Mouse (Mus musculus) heart, embryonic 14.5 days (tissue): Measurements from ENCODE around the gene Cpox. TPM values are rescaled to one million over a fixed set of nuclear protein-coding genes. Genes with fewer than 3 reads are reported as not detected.

Experiments used
- ATAC-seq: fragments of 200-750 bp; cut with Nextera tagmentation; 2 replicates; pipeline ENCODE4 v1.8.0; 2017; ENCODE audit warnings: low read depth, moderate TSS enrichment; ENCODE audit not compliant: insufficient number of reproducible peaks, insufficient read depth, low FRiP score
- H3K27ac ChIP-seq, 2 experiments: fragments of 200-500 bp in 1 of 2; fragments of 300-500 bp in 1 of 2; sonication (generic) in 1 of 2; replicated peaks in 1 of 2; 2 replicates each; pipeline ENCODE4 v1.5.1; 2012 to 2014; ENCODE audit warnings: low read depth in 2 of 2, low read length in 2 of 2, control low read depth in 1 of 2, mild to moderate bottlenecking in 1 of 2, mixed read lengths in 1 of 2; ENCODE audit not compliant: control insufficient read depth in 1 of 2, insufficient read depth in 1 of 2
- H3K27me3 ChIP-seq: fragments of 300-500 bp; sonication (generic); 2 replicates; pipeline ENCODE4 v1.6.1; 2014; ENCODE audit warnings: mild to moderate bottlenecking, low read length, control low read depth; ENCODE audit not compliant: control insufficient read depth, insufficient read depth
- H3K36me3 ChIP-seq: fragments of 300-500 bp; sonication (generic); 2 replicates; pipeline ENCODE4 v1.6.1; 2014; ENCODE audit warnings: mild to moderate bottlenecking, control low read depth, low read length, mixed read lengths; ENCODE audit not compliant: control insufficient read depth, insufficient read depth
- H3K4me1 ChIP-seq, 2 experiments: fragments of 200-500 bp in 1 of 2; fragments of 300-500 bp in 1 of 2; sonication (generic) in 1 of 2; 2 replicates each; pipeline ENCODE4 v1.6.1; 2012 to 2014; ENCODE audit warnings: low read length in 2 of 2, control low read depth in 1 of 2, mixed read lengths in 1 of 2; ENCODE audit not compliant: control insufficient read depth in 2 of 2, insufficient read depth in 2 of 2
- H3K4me2 ChIP-seq: fragments of 300-500 bp; sonication (generic); 2 replicates; pipeline ENCODE4 v1.6.1; 2014; ENCODE audit warnings: mild to moderate bottlenecking, low read length
- H3K4me3 ChIP-seq, 2 experiments: fragments of 200-500 bp in 1 of 2; fragments of 300-500 bp in 1 of 2; sonication (generic) in 1 of 2; 2 replicates each; pipeline ENCODE4 v1.5.1; 2012 to 2014; ENCODE audit warnings: low read length in 2 of 2, mild to moderate bottlenecking in 2 of 2, control low read depth in 1 of 2, low read depth in 1 of 2, moderate library complexity in 1 of 2; ENCODE audit not compliant: control insufficient read depth in 1 of 2, insufficient read depth in 1 of 2
- H3K9ac ChIP-seq: fragments of 300-500 bp; sonication (generic); 2 replicates; pipeline ENCODE4 v1.6.1; 2014; ENCODE audit warnings: mild to moderate bottlenecking, low read length
- H3K9me3 ChIP-seq: fragments of 300-500 bp; sonication (generic); 2 replicates; pipeline ENCODE4 v1.6.1; 2016; ENCODE audit warnings: low read length, control low read depth; ENCODE audit not compliant: control insufficient read depth
- WGBS: fragments of 180-500 bp; shearing (Covaris S2); extraction: QIAGEN DNeasy Blood & Tissue Kit; methylation state at CpG from one replicate; pipeline ENCODE4 v1.1.7; 2014; 5-methylcytosine and 5-hydroxymethylcytosine counted together
- polyA plus RNA-seq: library from polyadenylated mRNA; unstranded; fragments of >200 nt; fragmentation: Nextera tagmentation; extraction: Ambion mirVana; gene quantifications from 2 replicates; pipeline ENCODE4 v1.2.1, GENCODE M21; 2014

Cpox gene
- polyA plus RNA-seq, 1 experiment from 2014 or later, result 41.3 TPM

GRCm38 (mm10) chr16:58676633-58677032 lies 6.5 kb downstream of the Cpox start:
- no peak for ATAC-seq
- Histone ChIP-seq H3K4me2 (no peak overlapping the region), H3K9me3 (no peaks in the 10 kb centered on the region), H3K9ac (no peak overlapping the region; the same call in 1 of the 2 replicates), H3K4me3 (no peak overlapping the region), H3K4me1 (peaks cover 0 to 6% of the 10 kb centered on the region in 2 experiments; a peak in 2 of 4 replicates), H3K27me3 (no peaks in the 10 kb centered on the region), H3K36me3 (peaks cover 67% of the 10 kb centered on the region), H3K27ac (no peak overlapping the region)
- WGBS, result 31% methylated on average over 3 of the region's 3 CpGs

- WGBS, result 84% methylated on average over 5 of the region's 5 CpGs
These were observed 7.4 kb downstream of the Cpox start for GRCm38 (mm10) chr16:58677491-58677890.

DNA sequence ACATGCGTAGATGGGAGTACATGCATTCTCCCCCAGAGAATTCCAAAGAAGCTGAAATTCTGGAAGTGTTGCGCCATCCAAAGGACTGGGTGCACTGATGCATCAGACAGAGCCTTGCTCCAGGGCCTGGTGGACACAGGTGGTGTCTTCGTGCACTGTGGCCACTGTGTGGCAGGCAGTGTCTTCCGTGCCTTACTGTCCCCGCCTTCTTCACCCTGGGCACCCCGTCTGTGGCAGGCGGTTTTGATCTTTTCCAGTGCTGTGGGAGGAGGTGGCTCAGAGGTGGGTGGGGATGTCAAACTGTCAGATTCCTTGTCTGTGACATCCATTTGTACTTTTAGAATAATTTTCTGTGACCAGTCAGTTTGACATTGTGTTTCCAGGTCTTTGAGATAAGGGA lies 8.6 kb downstream of the Cpox start:
- Histone ChIP-seq H3K4me2 (no peak overlapping the region), H3K9ac (no peak overlapping the region), H3K36me3 (peaks cover 61% of the 10 kb centered on the region), H3K27me3 (no peaks in the 10 kb centered on the region), H3K4me3 (no peak overlapping the region), H3K27ac (no peak overlapping the region), H3K9me3 (no peaks in the 10 kb centered on the region), H3K4me1 (peaks cover 0 to 6% of the 10 kb centered on the region in 2 experiments; a peak in 2 of 4 replicates)
- no peak for ATAC-seq
- 48% methylated on average over 7 of the region's 7 CpGs for WGBS

More at GRCm38 (mm10) chr16:58677491-58677890, 7.4 kb downstream of the Cpox start:
- Histone ChIP-seq H3K9ac (no peak overlapping the region), H3K4me2 (no peak overlapping the region), H3K4me3 (no peak overlapping the region), H3K27ac (no peak overlapping the region), H3K36me3 (peaks cover 69% of the 10 kb centered on the region), H3K4me1 (peaks cover 0 to 6% of the 10 kb centered on the region in 2 experiments; a peak in 2 of 4 replicates), H3K27me3 (no peaks in the 10 kb centered on the region), H3K9me3 (no peaks in the 10 kb centered on the region)
- no peak for ATAC-seq

GRCm38 (mm10) chr16:58682046-58682445 lies 12.0 kb downstream of the Cpox start:
- Histone ChIP-seq H3K4me1 (peaks cover 2 to 8% of the 10 kb centered on the region in 2 experiments; a peak in 3 of 4 replicates), H3K9ac (no peak overlapping the region), H3K4me3 (no peak overlapping the region), H3K36me3 (peaks cover 29% of the 10 kb centered on the region), H3K27me3 (no peaks in the 10 kb centered on the region), H3K4me2 (no peak overlapping the region), H3K27ac (no peak overlapping the region), H3K9me3 (0 out of 2 replicates have a peak, but pooled peaks cover 2% of the 10 kb centered on the region)
- WGBS, result 87% methylated on average over 6 of the region's 6 CpGs
- no peak for ATAC-seq

DNA sequence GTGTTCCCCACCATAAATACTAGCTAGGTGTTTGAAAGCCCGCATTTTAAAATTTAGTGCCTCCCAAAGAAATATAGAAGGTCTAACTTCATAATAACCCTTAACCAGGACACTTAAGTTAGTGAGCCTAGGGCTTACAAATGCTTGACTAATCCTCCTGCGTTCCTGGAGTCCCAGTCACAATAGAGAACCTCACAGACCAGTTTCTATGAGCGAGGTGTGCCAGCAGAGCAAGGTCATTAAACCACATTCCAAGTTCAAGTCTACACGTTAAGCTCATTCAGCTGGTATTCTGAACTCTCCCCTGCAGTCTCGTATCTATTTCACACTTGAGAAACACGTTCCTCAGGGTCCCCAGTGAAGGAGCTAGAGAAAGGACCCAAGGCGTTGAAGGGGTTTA lies 12.8 kb downstream of the Cpox start:
- no peaks in the 10 kb centered on the region for H3K27me3 ChIP-seq
- H3K4me2 ChIP-seq, result no peak overlapping the region
- WGBS, result 66% methylated on average over 7 of the region's 7 CpGs
- ATAC-seq, result no peak
- H3K9me3 ChIP-seq, result 0 out of 2 replicates have a peak, but pooled peaks cover 2% of the 10 kb centered on the region
- no peak overlapping the region for H3K9ac ChIP-seq
- peaks cover 2 to 8% of the 10 kb centered on the region in 2 experiments; a peak in 3 of 4 replicates for H3K4me1 ChIP-seq
- no peak overlapping the region for H3K4me3 ChIP-seq
- H3K27ac ChIP-seq, result no peak overlapping the region
- peaks cover 21% of the 10 kb centered on the region for H3K36me3 ChIP-seq

- Histone ChIP-seq H3K36me3 (peaks cover 14% of the 10 kb centered on the region), H3K27ac (no peak overlapping the region), H3K4me2 (no peak overlapping the region), H3K9me3 (0 out of 2 replicates have a peak, but pooled peaks cover 2% of the 10 kb centered on the region), H3K9ac (no peak overlapping the region), H3K4me1 (peaks cover 2 to 8% of the 10 kb centered on the region in 2 experiments; a peak in 3 of 4 replicates), H3K27me3 (no peaks in the 10 kb centered on the region), H3K4me3 (no peak overlapping the region)
- 95% methylated on average over 4 of the region's 4 CpGs for WGBS
- no peak for ATAC-seq
These were observed 13.8 kb downstream of the Cpox start for GRCm38 (mm10) chr16:58683911-58684310.

- Histone ChIP-seq H3K27me3 (no peaks in the 10 kb centered on the region), H3K9ac (no peak overlapping the region), H3K9me3 (0 out of 2 replicates have a peak, but pooled peaks cover 2% of the 10 kb centered on the region), H3K27ac (no peak overlapping the region), H3K36me3 (peaks cover 14% of the 10 kb centered on the region), H3K4me2 (no peak overlapping the region), H3K4me3 (no peak overlapping the region), H3K4me1 (peaks cover 2 to 8% of the 10 kb centered on the region in 2 experiments; a peak in 3 of 4 replicates)
- no peak for ATAC-seq
These were observed 14.4 kb downstream of the Cpox start for GRCm38 (mm10) chr16:58684537-58684936.
